Mouse (Mus musculus) spleen, postnatal 36 days (tissue): ENCODE measurements around the gene Aurkaip1.
A peak's percentile ranks its signal among the peaks of the same experiment; 100 is the strongest.

Source experiments
- DNase-seq, 2 experiments: peaks; one replicate each; pipeline ENCODE4 v3.0.0; 2022; ENCODE audit warnings: low spot score in 2 of 2, mixed read lengths in 1 of 2

Gene Aurkaip1

GRCm38 (mm10) chr4:155831205-155831766, at the start of gene Aurkaip1:
Aurkaip1 (plus strand) TSS chr4:155831272.
- peak; percentile 95 to 96 for DNase-seq

- no peak for DNase-seq
These were observed 47.5 kb upstream of the Aurkaip1 start for GRCm38 (mm10) chr4:155783486-155784080.

GRCm38 (mm10) chr4:155784081-155784701, 46.9 kb upstream of the Aurkaip1 start:
- DNase-seq: peak; percentile 57 to 63

GRCm38 (mm10) chr4:155785246-155785645, 45.8 kb upstream of the Aurkaip1 start:
- no peak for DNase-seq

- DNase-seq: no peak
These were observed 45.3 kb upstream of the Aurkaip1 start, which contains the start of gene Tmem88b for GRCm38 (mm10) chr4:155785819-155786218. Tmem88b (minus strand) TSS chr4:155785874.

GRCm38 (mm10) chr4:155788300-155788699, 42.8 kb upstream of the Aurkaip1 start:
- DNase-seq: peak; percentile 30 to 72

GRCm38 (mm10) chr4:155788833-155789232, 42.2 kb upstream of the Aurkaip1 start:
- peak; percentile 23 to 53 for DNase-seq

GRCm38 (mm10) chr4:155790021-155790489, 41.0 kb upstream of the Aurkaip1 start, which contains the start of gene Ankrd65:
Ankrd65 (plus strand) TSS chr4:155790439.
- DNase-seq: no peak

GRCm38 (mm10) chr4:155790650-155791161, 40.4 kb upstream of the Aurkaip1 start:
- DNase-seq: no peak

- no peak for DNase-seq
These were observed 39.7 kb upstream of the Aurkaip1 start for GRCm38 (mm10) chr4:155791240-155791933.

GRCm38 (mm10) chr4:155793730-155794129, 37.3 kb upstream of the Aurkaip1 start:
- no peak for DNase-seq

- DNase-seq: no peak
These were observed 29.0 kb upstream of the Aurkaip1 start for GRCm38 (mm10) chr4:155802075-155802474.

- DNase-seq: no peak
These were observed 28.2 kb upstream of the Aurkaip1 start, which contains the start of gene Mrpl20 for GRCm38 (mm10) chr4:155802741-155803339. Mrpl20 (plus strand) TSS chr4:155802878.

GRCm38 (mm10) chr4:155803340-155804041, 27.6 kb upstream of the Aurkaip1 start:
- peak; percentile 92 to 94 for DNase-seq

- no peak for DNase-seq
These were observed 23.2 kb upstream of the Aurkaip1 start for GRCm38 (mm10) chr4:155807841-155808240.

GRCm38 (mm10) chr4:155811929-155812664, 19.0 kb upstream of the Aurkaip1 start, which contains the start of gene Ccnl2:
Ccnl2 (plus strand) TSS chr4:155812489.
- DNase-seq: peak; percentile 95

GRCm38 (mm10) chr4:155812665-155813181, 18.3 kb upstream of the Aurkaip1 start:
- DNase-seq: peak in 1 of 2 experiments; percentile 31

GRCm38 (mm10) chr4:155817533-155817932, 13.5 kb upstream of the Aurkaip1 start:
- no peak for DNase-seq

GRCm38 (mm10) chr4:155821025-155821424, 10.0 kb upstream of the Aurkaip1 start:
- no peak for DNase-seq

- no peak for DNase-seq
These were observed 7.6 kb upstream of the Aurkaip1 start for GRCm38 (mm10) chr4:155823443-155823842.
